Mouse (Mus musculus) forebrain, postnatal 0 days (tissue): ENCODE results near the gene Ntsr2. TPM values are rescaled to one million over a fixed set of nuclear protein-coding genes. Genes with fewer than 3 reads are reported as not detected.
"Not testable (repeated sequence)": the region's sequence is repeated elsewhere in the genome, so short reads cannot be mapped to it uniquely, and the experiment has no call there.

Experiments used
- ATAC-seq: fragments of 200-750 bp; cut with Nextera tagmentation; 2 replicates; pipeline ENCODE4 v1.8.0; 2017; ENCODE audit warnings: mild to moderate bottlenecking, moderate library complexity
- DNase-seq: peaks from one replicate; pipeline ENCODE4 v3.0.0-alpha.2; 2015
- H3K27ac ChIP-seq: fragments of 300-500 bp; sonication (generic); 2 replicates; pipeline ENCODE4 v1.5.1; 2014; ENCODE audit warnings: low read depth, mild to moderate bottlenecking, antibody characterized with exemption, low read length, moderate library complexity, mixed read lengths
- H3K27me3 ChIP-seq: fragments of 300-500 bp; sonication (generic); 2 replicates; pipeline ENCODE4 v1.6.1; 2014; ENCODE audit warnings: mild to moderate bottlenecking, low read length, mixed read lengths; ENCODE audit not compliant: insufficient read depth
- H3K36me3 ChIP-seq: fragments of 300-500 bp; sonication (generic); 2 replicates; pipeline ENCODE4 v1.6.1; 2014; ENCODE audit warnings: mild to moderate bottlenecking, moderate library complexity; ENCODE audit not compliant: insufficient read depth
- H3K4me1 ChIP-seq: fragments of 300-500 bp; sonication (generic); 2 replicates; pipeline ENCODE4 v1.6.1; 2014; ENCODE audit warnings: antibody characterized with exemption; ENCODE audit not compliant: insufficient read depth
- H3K4me2 ChIP-seq: fragments of 300-500 bp; sonication (generic); 2 replicates; pipeline ENCODE4 v1.6.1; 2014; ENCODE audit warnings: low read depth, mild to moderate bottlenecking, moderate library complexity
- H3K4me3 ChIP-seq: fragments of 300-500 bp; sonication (generic); 2 replicates; pipeline ENCODE4 v1.5.1; 2014; ENCODE audit warnings: low read depth, low read length, mixed read lengths
- H3K9ac ChIP-seq: fragments of 300-500 bp; sonication (generic); 2 replicates; pipeline ENCODE4 v1.6.1; 2014; ENCODE audit warnings: mild to moderate bottlenecking
- H3K9me3 ChIP-seq: fragments of 300-500 bp; sonication (generic); 2 replicates; pipeline ENCODE4 v1.6.1; 2016; ENCODE audit warnings: low read length
- CTCF ChIP-seq: sonication (generic); IDR thresholded peaks from 2 replicates; pipeline ENCODE4 v1.5.1; 2016; ENCODE audit warnings: antibody characterized with exemption, control low read depth, low read depth
- WGBS: fragments of 180-500 bp; shearing (Covaris S2); extraction: QIAGEN DNeasy Blood & Tissue Kit; methylation state at CpG from one replicate; pipeline ENCODE4 v1.1.7; 2014; 5-methylcytosine and 5-hydroxymethylcytosine counted together
- polyA plus RNA-seq: library from polyadenylated mRNA; unstranded; fragments of >200 nt; fragmentation: Nextera tagmentation; extraction: Ambion mirVana; gene quantifications from 2 replicates; pipeline ENCODE4 v1.2.1, GENCODE M21; 2015
- total RNA-seq: library from RNA; depleted of rRNA; stranded (reverse); fragments of >200 nt; gene quantifications from 2 replicates; pipeline ENCODE4 v1.2.3, GENCODE M21; 2014; rRNA removed

Ntsr2 gene
- total and polyA plus RNA-seq, 2 experiments from 2014 or later: 7.1 to 8.7 TPM

DNA sequence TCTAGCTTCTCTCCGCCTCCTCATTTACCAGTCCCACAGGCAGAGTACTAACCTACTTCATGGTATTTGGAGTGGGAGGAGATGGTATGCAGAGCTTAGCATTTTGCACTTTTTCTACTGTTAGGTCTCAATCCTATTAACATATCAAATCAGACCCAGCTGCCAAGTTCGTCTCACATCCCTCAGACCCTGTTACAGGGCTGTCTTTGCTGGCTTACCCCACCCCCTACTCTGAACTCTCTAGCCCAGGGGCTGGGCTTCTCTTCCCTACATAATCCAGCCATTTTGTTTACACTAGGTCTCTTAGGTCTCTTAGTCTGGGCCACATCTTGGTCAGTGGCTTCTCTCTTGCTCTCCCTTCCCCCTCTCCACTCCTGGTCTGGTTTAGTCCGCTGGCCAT is 16.0 kb downstream of the Ntsr2 start:
- no peak overlapping the region for H3K4me2 ChIP-seq
- WGBS: 48% methylated on average over 3 of the region's 3 CpGs
- DNase-seq: no peak
- TF ChIP-seq CTCF: no peak
- H3K9ac ChIP-seq: no peak overlapping the region
- no peaks in the 10 kb centered on the region for H3K9me3 ChIP-seq
- H3K27ac ChIP-seq: no peak overlapping the region
- no peaks in the 10 kb centered on the region for H3K27me3 ChIP-seq
- no peaks in the 10 kb centered on the region for H3K36me3 ChIP-seq
- H3K4me3 ChIP-seq: no peak overlapping the region
- no peaks in the 10 kb centered on the region for H3K4me1 ChIP-seq
- ATAC-seq: no peak

DNA sequence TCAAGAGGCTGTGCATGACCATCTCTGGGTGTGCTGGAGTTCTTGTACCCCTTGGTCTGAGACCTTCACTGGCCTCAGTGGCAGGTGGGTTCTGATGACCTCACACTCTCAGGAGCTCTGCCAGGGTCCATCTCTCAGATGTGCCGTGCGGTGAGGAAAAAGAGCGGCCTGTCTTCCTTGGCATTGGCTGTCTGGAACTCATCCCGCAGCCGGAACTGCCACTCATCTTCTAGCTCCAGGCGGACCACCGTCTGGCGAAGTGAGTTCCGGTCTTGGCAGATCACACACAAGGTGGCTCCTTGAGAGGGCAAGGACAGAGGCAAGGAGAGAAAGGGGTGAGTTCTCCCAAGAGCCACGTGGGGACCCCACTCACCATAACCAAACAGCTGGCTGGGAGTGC is 19.1 kb downstream of the Ntsr2 start:
- H3K9ac ChIP-seq: no peak overlapping the region
- H3K27ac ChIP-seq: no peak overlapping the region
- H3K27me3 ChIP-seq: no peaks in the 10 kb centered on the region
- H3K4me1 ChIP-seq: no peaks in the 10 kb centered on the region
- H3K4me3 ChIP-seq: no peak overlapping the region
- no peak for ATAC-seq
- no peak for TF ChIP-seq CTCF
- no peak overlapping the region for H3K4me2 ChIP-seq
- DNase-seq: no peak
- 88% methylated on average over 10 of the region's 10 CpGs for WGBS
- H3K36me3 ChIP-seq: no peaks in the 10 kb centered on the region
- no peaks in the 10 kb centered on the region for H3K9me3 ChIP-seq

DNA sequence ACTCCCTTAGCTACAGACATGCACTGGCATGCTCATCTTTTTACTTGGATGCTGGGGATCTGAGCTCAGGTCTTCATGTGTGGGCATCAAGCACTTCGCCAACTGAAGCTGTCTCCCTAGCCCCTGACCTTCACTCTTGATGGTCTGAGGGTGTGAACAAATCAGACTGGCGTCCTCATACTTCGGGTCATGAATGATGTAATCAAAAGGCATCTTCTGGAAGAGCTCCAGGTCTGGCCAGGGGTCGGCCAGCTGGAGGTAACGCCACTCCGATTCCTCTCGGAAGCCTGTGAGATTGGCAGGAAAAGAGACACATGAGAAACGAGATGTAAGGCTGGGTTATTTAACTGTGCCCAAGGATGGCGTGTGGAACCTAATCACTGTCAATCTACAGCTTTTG is 37.4 kb downstream of the Ntsr2 start:
- H3K27ac ChIP-seq: no peak overlapping the region
- DNase-seq (no peak), ATAC-seq (no peak)
- WGBS: 89% methylated on average over 9 of the region's 9 CpGs
- no peak overlapping the region for H3K4me3 ChIP-seq
- H3K36me3 ChIP-seq: no peaks in the 10 kb centered on the region
- H3K9me3 ChIP-seq: no peaks in the 10 kb centered on the region
- H3K27me3 ChIP-seq: no peaks in the 10 kb centered on the region
- no peak overlapping the region for H3K9ac ChIP-seq
- H3K4me2 ChIP-seq: no peak overlapping the region
- H3K4me1 ChIP-seq: no peaks in the 10 kb centered on the region
- TF ChIP-seq CTCF: no peak

DNA sequence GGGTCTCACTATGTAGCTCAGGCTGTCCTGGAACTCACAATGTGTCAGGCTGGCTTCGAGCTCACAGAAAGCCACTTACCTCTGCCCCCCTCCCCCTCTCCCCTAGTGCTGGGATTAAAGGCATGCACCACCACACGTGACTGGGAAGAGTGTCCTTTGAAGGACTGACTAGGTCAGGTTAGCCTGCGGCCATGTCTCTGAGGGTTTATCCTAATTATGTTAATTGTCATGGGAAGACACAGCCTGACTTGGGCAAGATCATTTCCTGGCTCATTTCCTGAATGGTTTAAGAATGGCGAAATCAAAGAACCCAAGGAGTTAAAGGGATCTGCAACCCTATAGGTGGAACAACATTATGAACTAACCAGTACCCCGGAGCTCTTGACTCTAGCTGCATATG is 41.6 kb downstream of the Ntsr2 start:
- H3K27me3 ChIP-seq: no peaks in the 10 kb centered on the region
- no peak overlapping the region for H3K9ac ChIP-seq
- no peaks in the 10 kb centered on the region for H3K4me1 ChIP-seq
- no peak for ATAC-seq
- TF ChIP-seq CTCF: no peak
- H3K4me3 ChIP-seq: no peak overlapping the region
- WGBS: 77% methylated on average over 5 of the region's 5 CpGs
- H3K9me3 ChIP-seq: no peaks in the 10 kb centered on the region
- H3K4me2 ChIP-seq: no peak overlapping the region
- H3K27ac ChIP-seq: no peak overlapping the region
- no peak for DNase-seq
- no peaks in the 10 kb centered on the region for H3K36me3 ChIP-seq

DNA sequence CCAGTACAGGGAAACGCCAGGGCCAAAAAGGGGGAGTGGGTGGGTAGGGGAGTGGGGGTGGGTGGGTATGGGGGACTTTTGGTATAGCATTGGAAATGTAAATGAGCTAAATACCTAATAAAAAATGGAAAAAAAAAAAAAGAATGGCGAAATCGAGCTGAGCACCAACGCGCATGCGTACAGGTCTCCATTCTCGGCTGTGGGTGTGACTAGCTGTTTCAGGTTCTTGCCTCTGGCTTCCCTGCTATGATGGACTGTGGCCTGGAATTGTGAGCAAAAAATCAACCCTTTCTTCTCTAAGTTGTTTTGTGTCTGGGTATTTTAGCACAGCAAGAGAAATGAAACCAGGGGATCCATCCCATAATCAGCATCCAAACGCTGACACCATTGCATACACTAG is 42.1 kb downstream of the Ntsr2 start:
- not testable (repeated sequence) for H3K36me3 ChIP-seq, H3K4me2 ChIP-seq, H3K9ac ChIP-seq, H3K4me3 ChIP-seq, H3K9me3 ChIP-seq, ATAC-seq, DNase-seq, H3K4me1 ChIP-seq, H3K27me3 ChIP-seq, H3K27ac ChIP-seq
- WGBS: 97% methylated on average over 7 of the region's 8 CpGs

DNA sequence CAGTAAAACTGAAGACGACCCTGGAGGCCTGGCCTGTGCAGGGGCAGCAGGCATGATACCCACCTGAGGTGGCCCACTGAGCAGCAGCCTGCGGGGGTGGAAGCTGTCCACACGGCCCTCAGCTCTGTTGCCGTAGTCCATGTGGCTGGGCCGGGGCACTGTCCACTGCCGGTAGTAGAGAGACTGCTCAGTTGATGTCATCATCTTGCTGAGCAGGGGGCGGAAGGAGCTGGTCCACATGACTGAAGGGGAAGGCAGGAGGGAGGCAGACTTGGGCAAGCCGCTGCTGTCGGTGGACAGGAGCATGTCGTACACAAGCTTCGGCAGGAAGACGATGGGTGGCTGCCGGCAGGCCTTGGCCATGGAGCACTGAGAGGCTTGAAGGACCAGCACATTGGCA is 43.0 kb downstream of the Ntsr2 start:
- no peak overlapping the region for H3K4me2 ChIP-seq
- H3K27ac ChIP-seq: no peak overlapping the region
- 91% methylated on average over 13 of the region's 13 CpGs for WGBS
- no peak overlapping the region for H3K4me3 ChIP-seq
- TF ChIP-seq CTCF: no peak
- H3K36me3 ChIP-seq: no peaks in the 10 kb centered on the region
- no peaks in the 10 kb centered on the region for H3K4me1 ChIP-seq
- H3K27me3 ChIP-seq: no peaks in the 10 kb centered on the region
- no peak for DNase-seq
- H3K9ac ChIP-seq: no peak overlapping the region
- ATAC-seq: no peak
- H3K9me3 ChIP-seq: no peaks in the 10 kb centered on the region

DNA sequence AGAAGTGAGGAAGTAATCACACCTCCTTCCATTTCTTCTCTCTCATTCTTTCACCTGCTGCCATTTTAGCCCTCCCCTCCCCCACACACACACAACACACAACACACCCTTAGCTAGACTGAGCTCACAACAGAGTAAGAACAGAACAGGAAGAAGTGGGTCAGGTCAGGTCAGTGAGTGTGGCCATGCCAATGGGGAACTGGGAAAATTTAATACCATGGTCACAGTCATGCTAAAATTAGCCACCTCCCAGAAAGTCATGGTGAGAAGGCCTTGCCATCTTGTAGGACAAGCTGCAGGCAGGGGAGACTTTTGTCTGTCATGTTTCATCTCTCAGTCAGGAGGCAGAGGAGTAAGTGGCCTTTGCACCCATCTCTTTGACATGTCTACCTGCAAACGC is 45.5 kb downstream of the Ntsr2 start:
- Histone ChIP-seq H3K36me3 (no peaks in the 10 kb centered on the region), H3K4me2 (no peak overlapping the region), H3K27me3 (no peaks in the 10 kb centered on the region), H3K27ac (no peak overlapping the region), H3K4me3 (no peak overlapping the region), H3K9me3 (no peaks in the 10 kb centered on the region), H3K9ac (no peak overlapping the region), H3K4me1 (no peaks in the 10 kb centered on the region)
- DNase-seq (no peak), ATAC-seq (no peak)
- TF ChIP-seq CTCF: no peak
- WGBS: 97% methylated on average over 1 of the region's 1 CpGs

Other genes with a start within 250 kb of the Ntsr2 start
- 14.5 and 15.4 TPM in 2 replicates for gene Lpin1, start 42.4 kb upstream of the Ntsr2 start, total RNA-seq
- 5.5 and 8.4 TPM in 2 replicates for gene Lpin1, start 42.4 kb upstream of the Ntsr2 start, polyA plus RNA-seq
- 0.48 and 1.6 TPM in 2 replicates for gene Greb1, start 147.5 kb downstream of the Ntsr2 start, total RNA-seq
- gene Greb1, start 147.5 kb downstream of the Ntsr2 start, polyA plus RNA-seq: 0.15 and 0.25 TPM in 2 replicates
- 18.9 and 26.4 TPM in 2 replicates for gene E2f6, start 157.6 kb downstream of the Ntsr2 start, total RNA-seq
- gene E2f6, start 157.6 kb downstream of the Ntsr2 start, polyA plus RNA-seq: 12.2 and 15.4 TPM in 2 replicates
- 33.5 and 43.1 TPM in 2 replicates for gene Rock2, start 241.5 kb downstream of the Ntsr2 start, total RNA-seq
- gene Rock2, start 241.5 kb downstream of the Ntsr2 start, polyA plus RNA-seq: 7.0 and 10.5 TPM in 2 replicates